Mouse (Mus musculus): ENCODE measurements around the gene Dusp16.

Gene Dusp16

GRCm38 (mm10) chr6:134793911-134794520 lies 1.6 kb upstream of the Dusp16 start:
- in situ Hi-C loops (cut with MboI; ENCODE audit: unreplicated experiment in 2 of 2): no loop called here

GRCm38 (mm10) chr6:134793046-134793806 lies 801 bp upstream of the Dusp16 start:
- in situ Hi-C loops (cut with MboI; ENCODE audit: unreplicated experiment in 2 of 2): no loop called here

- in situ Hi-C loops (cut with MboI; ENCODE audit: unreplicated experiment in 2 of 2): no loop called here
Measured at GRCm38 (mm10) chr6:134791251-134792118, 940 bp downstream of the Dusp16 start.

- in situ Hi-C loops (cut with MboI; ENCODE audit: unreplicated experiment in 2 of 2): no loop called here
Measured at GRCm38 (mm10) chr6:134789100-134789499, 3.3 kb downstream of the Dusp16 start.

- in situ Hi-C loops (cut with MboI; ENCODE audit: unreplicated experiment in 2 of 2): no loop called here
Measured at GRCm38 (mm10) chr6:134786426-134786825, 6.0 kb downstream of the Dusp16 start.

GRCm38 (mm10) chr6:134782900-134783299 lies 9.5 kb downstream of the Dusp16 start:
- in situ Hi-C loops (cut with MboI; ENCODE audit: unreplicated experiment in 2 of 2): no loop called here

- in situ Hi-C loops (cut with MboI; ENCODE audit: unreplicated experiment in 2 of 2): no loop called here
Measured at GRCm38 (mm10) chr6:134781494-134781913, 10.9 kb downstream of the Dusp16 start.

- in situ Hi-C loops (cut with MboI; ENCODE audit: unreplicated experiment in 2 of 2): no loop called here
Measured at GRCm38 (mm10) chr6:134780024-134780423, 12.4 kb downstream of the Dusp16 start.

- in situ Hi-C loops (cut with MboI; ENCODE audit: unreplicated experiment in 2 of 2): no loop called here
Measured at GRCm38 (mm10) chr6:134773961-134774360, 18.5 kb downstream of the Dusp16 start.

- in situ Hi-C loops (cut with MboI; ENCODE audit: unreplicated experiment in 2 of 2): no loop called here
Measured at GRCm38 (mm10) chr6:134773292-134773893, 19.0 kb downstream of the Dusp16 start.

GRCm38 (mm10) chr6:134770339-134770738 lies 22.1 kb downstream of the Dusp16 start:
- in situ Hi-C loops (cut with MboI; ENCODE audit: unreplicated experiment in 2 of 2): no loop called here

GRCm38 (mm10) chr6:134764441-134765061 lies 27.9 kb downstream of the Dusp16 start:
- in situ Hi-C loops (cut with MboI; ENCODE audit: unreplicated experiment in 2 of 2): no loop called here

- in situ Hi-C loops (cut with MboI; ENCODE audit: unreplicated experiment in 2 of 2): no loop called here
Measured at GRCm38 (mm10) chr6:134763436-134763835, 29.0 kb downstream of the Dusp16 start.

GRCm38 (mm10) chr6:134761808-134762207 lies 30.6 kb downstream of the Dusp16 start:
- in situ Hi-C loops (cut with MboI; ENCODE audit: unreplicated experiment in 2 of 2): no loop called here

- in situ Hi-C loops (cut with MboI; ENCODE audit: unreplicated experiment in 2 of 2): no loop called here
Measured at GRCm38 (mm10) chr6:134760926-134761544, 31.4 kb downstream of the Dusp16 start.

- in situ Hi-C loops (cut with MboI; ENCODE audit: unreplicated experiment in 2 of 2): no loop called here
Measured at GRCm38 (mm10) chr6:134756058-134756457, 36.4 kb downstream of the Dusp16 start.

- in situ Hi-C loops (cut with MboI; ENCODE audit: unreplicated experiment in 2 of 2): no loop called here
Measured at GRCm38 (mm10) chr6:134753858-134754257, 38.6 kb downstream of the Dusp16 start.

GRCm38 (mm10) chr6:134753412-134753811 lies 39.0 kb downstream of the Dusp16 start:
- in situ Hi-C loops (cut with MboI; ENCODE audit: unreplicated experiment in 2 of 2): no loop called here

GRCm38 (mm10) chr6:134751883-134752647 lies 40.4 kb downstream of the Dusp16 start:
- in situ Hi-C loops (cut with MboI; ENCODE audit: unreplicated experiment in 2 of 2): no loop called here
